Mouse (Mus musculus): Measurements from ENCODE around the gene Smarcd2.
A peak's percentile ranks its signal among the peaks of the same experiment; 100 is the strongest.

The Smarcd2 gene

GRCm38 (mm10) chr11:106272644-106273310 lies at the start of gene Smarcd2:
Smarcd2 (minus strand) TSS chr11:106272972.
- peak; percentile 97 for DNase-seq (ENCODE audit: low read depth, low spot score)

- no peak for DNase-seq (ENCODE audit: low read depth, low spot score)
Observed at GRCm38 (mm10) chr11:106318406-106319366, 45.9 kb upstream of the Smarcd2 start.

- DNase-seq (ENCODE audit: low read depth, low spot score): no peak
Observed at GRCm38 (mm10) chr11:106317801-106318200, 45.0 kb upstream of the Smarcd2 start.

DNA sequence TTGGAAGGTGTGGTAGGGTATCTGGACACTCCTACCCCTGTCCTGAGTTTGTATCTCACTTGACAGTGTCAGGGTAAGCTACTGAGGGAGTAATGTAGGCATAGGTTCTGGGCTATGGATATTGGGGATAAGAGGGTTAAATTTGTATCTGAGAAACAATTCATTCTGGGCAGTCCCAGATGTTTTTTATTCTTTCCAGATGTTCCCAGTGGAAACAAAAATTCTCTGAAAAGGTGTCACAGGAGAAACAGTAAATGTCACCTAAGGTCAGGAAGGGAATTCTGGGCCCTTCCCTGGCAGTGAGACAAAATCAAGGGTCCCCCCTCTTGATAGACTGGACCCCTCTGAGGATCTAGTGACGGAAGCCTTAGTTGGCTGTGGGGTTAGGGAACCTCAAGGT lies 43.6 kb upstream of the Smarcd2 start:
- no peak for DNase-seq (ENCODE audit: low read depth, low spot score)

DNA sequence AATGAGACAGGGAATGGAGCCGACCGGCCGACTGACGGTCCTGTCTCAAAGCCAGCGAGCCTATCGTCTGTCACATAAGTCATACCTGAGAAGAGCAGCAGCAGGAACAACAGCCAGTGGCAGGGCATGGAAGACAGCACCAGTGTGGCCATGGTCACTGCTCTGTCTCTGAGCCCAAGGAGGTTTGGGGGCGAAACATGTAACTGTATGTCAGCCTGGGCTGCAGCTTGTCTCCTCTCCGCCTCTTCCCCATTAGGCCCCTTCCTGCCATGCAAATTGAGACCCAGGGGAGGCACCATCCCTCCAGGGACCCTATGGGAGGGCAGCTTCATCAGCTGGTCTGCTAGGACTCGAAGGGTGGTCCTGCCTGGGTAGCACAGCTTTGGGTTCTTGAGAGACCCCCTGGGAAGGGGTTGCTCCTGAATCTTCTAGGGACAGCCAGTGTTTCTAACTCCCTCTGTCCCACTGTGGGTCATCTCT lies 41.6 kb upstream of the Smarcd2 start, which contains the start of gene Cd79b:
Gene Cd79b, minus strand, starts transcription at position 430 of the 480 bp plus-strand sequence.
- DNase-seq (ENCODE audit: low read depth, low spot score): no peak

- no peak for DNase-seq (ENCODE audit: low read depth, low spot score)
Observed at GRCm38 (mm10) chr11:106313533-106313932, 40.8 kb upstream of the Smarcd2 start.

DNA sequence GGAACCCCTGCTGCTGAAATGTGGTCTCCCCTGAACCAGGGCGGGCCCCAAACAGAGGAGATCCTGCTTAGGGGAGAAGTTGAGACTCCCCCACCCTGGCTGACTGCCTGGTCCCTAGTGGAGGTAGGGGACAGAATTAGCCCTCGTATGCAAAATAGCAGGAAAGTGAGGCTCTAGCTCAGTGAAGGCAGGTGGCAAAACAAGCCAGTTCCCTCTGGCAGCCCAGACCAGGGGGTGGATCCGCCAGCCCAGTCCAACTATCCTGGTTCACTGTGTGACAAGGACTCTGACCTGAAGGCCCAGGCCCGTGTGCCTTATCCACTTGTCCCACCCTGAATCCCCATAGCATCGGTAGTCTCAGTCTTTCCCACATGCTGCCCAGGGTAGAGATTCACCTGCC lies 37.4 kb upstream of the Smarcd2 start:
- no peak for DNase-seq (ENCODE audit: low read depth, low spot score)

- no peak for DNase-seq (ENCODE audit: low read depth, low spot score)
Observed at GRCm38 (mm10) chr11:106308162-106308561, 35.4 kb upstream of the Smarcd2 start.

DNA sequence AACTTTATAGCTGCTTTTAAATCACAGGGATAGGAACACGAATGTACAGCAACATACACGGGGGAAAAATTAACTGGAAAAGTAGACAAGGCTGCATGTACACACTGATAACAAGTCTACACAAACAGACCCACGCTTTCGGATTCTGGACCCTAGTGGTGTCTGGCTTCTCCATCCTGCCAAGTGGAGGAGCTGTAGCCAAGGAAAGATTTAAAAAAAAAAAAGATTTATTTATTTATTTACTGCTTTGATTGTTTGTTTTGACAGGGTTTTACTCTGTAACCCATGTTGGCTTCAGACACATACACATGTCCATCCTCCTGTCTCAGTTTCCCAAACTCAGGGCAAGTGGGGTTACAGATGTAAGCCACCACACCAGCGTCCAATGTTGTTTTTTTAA lies 34.7 kb upstream of the Smarcd2 start:
- no peak for DNase-seq (ENCODE audit: low read depth, low spot score)

DNA sequence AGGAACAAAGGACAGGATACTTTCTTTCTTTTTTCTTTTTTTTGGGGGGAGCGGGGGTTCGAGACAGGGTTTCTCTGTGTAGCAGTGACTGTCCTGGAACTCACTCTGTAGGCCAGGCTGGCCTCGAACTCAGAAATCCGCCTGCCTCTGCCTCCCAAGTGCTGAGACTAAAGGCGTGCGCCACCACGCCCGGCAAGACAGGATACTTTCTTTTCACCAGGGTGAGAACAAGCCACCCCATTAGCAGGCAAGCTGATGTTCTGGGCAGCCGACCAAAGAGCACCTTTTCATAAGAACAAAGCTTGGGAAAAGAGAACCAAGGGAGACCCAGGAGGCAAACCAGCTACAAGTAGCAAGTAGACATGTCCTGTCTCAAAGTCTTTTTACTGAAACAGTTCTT lies 34.0 kb upstream of the Smarcd2 start:
- no peak for DNase-seq (ENCODE audit: low read depth, low spot score)

DNA sequence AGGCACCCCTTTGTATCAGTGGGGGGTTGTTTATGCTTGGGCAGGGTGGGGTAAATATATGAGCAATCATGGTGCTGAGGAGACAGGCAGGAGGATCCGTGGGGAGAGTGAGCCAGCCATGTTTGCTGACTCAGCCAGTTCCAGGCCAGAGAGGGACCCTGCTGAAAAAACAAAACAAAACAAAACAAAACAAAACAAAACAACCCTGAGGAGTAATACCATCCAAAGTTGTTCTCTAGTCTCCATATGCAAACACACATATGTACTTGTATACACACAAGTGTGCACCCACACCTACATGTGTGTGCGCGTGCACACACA lies 33.3 kb upstream of the Smarcd2 start:
- no peak for DNase-seq (ENCODE audit: low read depth, low spot score)

- no peak for DNase-seq (ENCODE audit: low read depth, low spot score)
Observed at GRCm38 (mm10) chr11:106305348-106306064, 32.7 kb upstream of the Smarcd2 start.

- DNase-seq (ENCODE audit: low read depth, low spot score): no peak
Observed at GRCm38 (mm10) chr11:106302634-106303033, 29.9 kb upstream of the Smarcd2 start.

DNA sequence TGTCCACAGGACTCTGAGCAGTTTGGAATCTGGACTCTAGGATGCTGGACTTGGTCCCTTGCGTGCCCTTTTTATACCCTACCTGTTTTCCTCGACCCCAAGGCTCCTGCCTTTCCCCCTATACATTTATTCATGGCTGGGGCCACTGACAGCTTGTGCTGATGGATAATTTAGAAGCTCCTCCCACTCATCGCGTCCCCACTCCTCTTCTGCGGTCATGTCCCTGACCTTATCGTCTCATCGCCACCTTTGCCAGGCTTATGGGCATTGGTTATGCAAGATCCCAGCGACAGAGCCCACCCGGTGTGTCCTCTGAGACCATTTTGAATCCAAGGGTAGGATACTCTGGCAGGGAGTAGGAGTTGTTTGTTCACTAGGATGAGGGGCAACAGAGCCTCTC lies 29.0 kb upstream of the Smarcd2 start, which contains the start of gene Gh:
Gene Gh, minus strand, starts transcription at position 101 of the 400 bp plus-strand sequence.
- DNase-seq (ENCODE audit: low read depth, low spot score): no peak

DNA sequence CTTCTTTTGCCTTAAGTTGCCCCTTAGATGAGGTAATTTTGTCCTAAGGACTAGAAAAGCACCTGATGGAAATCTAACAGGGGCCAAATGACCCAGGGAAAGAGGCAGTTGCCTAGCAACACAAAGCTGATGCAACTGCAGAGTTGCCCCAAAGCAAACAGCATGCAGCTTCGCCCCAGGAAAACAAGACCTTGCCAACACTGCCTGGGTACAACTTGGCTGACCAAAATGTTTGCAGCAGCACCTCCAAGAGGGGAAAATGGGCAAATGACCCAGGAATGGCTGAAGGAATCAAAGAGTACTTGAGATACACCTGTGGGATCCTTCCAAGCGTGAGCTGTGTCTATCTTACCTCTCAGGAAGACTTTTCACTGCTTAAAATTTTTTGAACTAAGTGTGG lies 19.1 kb upstream of the Smarcd2 start:
- DNase-seq (ENCODE audit: low read depth, low spot score): no peak

DNA sequence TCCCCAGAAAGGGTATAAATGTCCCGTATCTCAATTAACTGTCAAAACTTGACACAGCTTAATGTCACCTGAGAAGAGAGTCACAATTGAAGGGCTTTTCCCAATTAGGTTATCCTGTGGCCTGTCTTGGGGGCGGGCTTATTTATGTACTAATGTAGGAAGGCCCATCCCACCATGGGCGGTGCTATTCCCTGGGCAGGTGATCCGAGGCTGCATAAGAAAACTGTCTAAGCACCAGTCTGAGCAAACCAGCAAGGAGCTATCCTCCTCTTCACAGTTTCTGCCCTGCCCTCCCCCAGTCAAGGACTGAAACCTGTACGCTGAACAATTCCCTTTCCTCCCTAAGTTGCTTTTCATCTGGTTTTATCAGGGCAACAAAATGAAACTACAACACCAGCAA lies 17.6 kb upstream of the Smarcd2 start:
- DNase-seq (ENCODE audit: low read depth, low spot score): no peak

DNA sequence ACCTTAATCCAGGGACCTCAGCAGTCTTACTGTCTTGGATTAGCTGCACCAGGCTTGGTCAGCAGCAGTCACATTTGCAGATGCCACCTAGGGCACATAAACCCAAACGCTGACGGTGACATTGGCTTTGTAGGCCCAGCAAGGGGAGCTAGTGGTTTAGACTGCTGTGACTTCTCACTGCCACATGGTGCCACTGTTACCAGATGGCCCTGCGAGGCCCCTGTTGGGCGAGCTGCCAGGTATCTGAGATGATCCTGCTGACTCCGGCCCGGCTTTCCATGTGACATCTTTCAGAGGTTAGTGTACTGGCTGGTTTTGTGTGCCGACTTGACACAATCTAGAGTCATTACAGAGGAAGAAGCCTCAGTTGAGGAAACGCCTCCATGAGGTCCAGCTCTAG lies 16.6 kb upstream of the Smarcd2 start:
- no peak for DNase-seq (ENCODE audit: low read depth, low spot score)

DNA sequence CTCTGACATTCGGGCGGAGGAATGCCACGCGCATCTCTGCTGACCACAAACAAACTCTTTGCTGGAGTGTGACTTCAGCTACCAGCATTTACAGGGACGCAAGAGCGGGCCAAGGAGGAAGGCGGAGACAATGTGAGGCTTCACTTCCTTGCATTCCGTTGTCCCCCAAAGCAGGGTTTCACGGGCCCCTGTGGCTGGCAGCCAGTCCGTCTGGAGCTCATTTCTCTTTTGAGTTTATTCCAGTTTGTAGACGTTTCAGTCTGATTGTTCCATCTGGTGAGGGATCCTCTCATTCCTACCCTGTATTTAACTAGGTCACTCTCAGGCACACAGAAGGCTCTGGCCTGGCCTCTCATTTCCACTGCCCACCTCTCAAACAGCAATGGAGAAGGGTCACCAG lies 14.2 kb upstream of the Smarcd2 start:
- DNase-seq (ENCODE audit: low read depth, low spot score): no peak

- DNase-seq (ENCODE audit: low read depth, low spot score): no peak
Observed at GRCm38 (mm10) chr11:106286206-106286605, 13.4 kb upstream of the Smarcd2 start.

DNA sequence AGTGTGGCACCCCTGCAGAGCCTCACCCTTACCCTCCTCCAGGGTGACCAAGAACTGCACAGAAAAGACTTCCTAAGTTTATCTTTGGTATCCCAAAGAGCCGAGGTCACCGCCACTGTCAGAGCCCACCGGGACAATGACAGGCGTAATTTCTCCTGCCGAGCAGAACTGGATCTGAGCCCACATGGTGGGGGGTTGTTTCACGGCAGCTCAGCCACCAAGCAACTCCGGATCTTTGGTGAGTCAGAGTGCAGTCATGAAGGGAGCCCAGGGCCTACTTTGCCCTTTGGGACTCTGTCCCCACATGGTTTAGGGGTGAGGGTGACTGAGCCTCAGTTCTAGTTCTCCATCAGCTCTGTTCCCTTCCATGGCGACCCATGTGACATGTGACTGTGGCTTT lies 11.4 kb upstream of the Smarcd2 start:
- no peak for DNase-seq (ENCODE audit: low read depth, low spot score)

DNA sequence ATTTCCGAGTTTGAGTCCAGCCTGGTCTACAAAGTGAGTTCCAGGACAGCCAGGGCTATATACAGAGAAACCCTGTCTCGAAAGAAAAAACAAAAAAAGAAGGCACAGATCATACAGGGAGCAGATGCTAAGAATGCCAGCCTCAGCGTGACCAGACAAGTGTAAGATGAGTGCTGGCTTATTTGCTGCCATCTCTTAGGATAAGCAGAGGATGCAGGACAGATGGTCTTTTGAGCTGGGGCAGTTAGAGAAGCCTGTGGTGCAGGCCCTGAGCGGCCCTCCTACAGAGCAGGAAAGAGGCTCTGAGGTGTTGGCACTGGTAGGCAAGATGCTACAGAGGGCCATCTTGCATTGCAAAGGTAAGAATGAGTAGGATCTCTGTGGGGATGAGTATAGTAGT lies 10.6 kb upstream of the Smarcd2 start:
- DNase-seq (ENCODE audit: low read depth, low spot score): no peak

DNA sequence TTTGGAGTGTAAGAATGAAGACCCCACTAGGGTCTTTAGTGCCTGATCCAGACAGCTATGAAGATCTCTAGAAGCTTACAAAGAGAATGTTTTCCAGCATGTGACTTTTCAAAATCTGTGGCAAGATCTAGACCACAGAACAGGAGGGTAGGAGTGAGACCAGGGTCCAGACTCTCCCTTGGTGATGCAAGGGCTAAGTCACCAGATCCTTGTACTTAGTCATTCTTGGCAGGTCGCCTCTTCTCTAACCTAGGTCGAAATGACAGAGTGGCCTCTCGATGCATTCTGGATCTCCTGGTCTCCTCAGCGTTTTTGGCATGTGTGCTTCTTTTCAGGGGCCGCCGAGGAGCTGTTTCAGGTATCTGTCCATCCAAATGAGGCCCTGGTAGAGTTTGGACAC lies 9.7 kb upstream of the Smarcd2 start:
- DNase-seq (ENCODE audit: low read depth, low spot score): no peak

Measured in brain, embryonic 18.5 days (tissue).